In the genomic region with DNA sequence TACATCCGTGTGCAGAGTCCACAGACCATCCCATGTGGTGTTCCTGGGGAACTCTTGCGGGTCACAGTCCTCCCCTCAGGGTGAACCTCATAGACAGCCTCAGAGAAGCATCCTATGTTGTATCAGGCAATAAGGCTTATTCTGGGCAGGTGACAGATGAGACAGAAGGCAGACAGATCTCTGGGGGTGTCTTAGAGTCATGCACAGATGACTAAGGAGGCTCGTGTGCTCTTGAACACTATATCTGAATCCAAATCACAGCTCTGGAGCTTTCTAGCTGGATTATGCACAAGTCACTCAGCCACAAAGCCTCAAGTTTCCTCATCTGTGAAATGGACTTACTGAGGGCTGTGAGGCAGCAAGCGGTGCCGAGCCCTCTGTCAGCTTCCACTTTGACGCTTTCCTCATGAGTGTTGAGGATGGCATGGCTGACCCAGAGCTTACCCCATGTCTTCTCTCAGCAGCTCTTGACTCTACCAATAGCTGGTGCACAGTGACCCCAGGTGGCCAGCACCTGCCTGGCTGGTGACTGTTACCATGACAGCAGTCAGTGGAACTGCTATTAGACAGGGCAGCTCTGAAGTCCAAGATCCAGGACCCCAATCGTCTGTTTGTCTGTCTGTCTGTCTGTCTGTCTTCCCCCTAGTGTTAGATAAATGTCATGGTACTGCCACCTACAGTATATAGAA, we compare ENCODE assay signal across 8 mouse cellular contexts.
DNase-seq lines count a peak whose midpoint lies in the region; ATAC-seq and TF ChIP-seq lines count a peak whose summit lies in the region.

No protein-coding gene starts in this region.

- H3K36me3 ChIP-seq in hindbrain, embryonic 10.5 days, result no peaks in the 10 kb centered on the region
- H3K36me3 ChIP-seq in hindbrain, embryonic 14.5 days (replicated peaks; ENCODE audit: control insufficient read depth, insufficient read depth), result no peaks in the 10 kb centered on the region
- no peaks in the 10 kb centered on the region for H3K36me3 ChIP-seq in E14TG2a.4 (ENCODE audit: insufficient read depth, low read length)
- no peaks in the 10 kb centered on the region for H3K36me3 ChIP-seq in heart, embryonic 12.5 days

- peak; percentile 32 for DNase-seq in hindbrain, embryonic 10.5 days (ENCODE audit: low spot score)
- no peak for DNase-seq in hindbrain, embryonic 14.5 days (ENCODE audit: low spot score)
- DNase-seq in cerebellum, adult 9-10 months, result peak; percentile 70
- peak; percentile 76 for DNase-seq in kidney, postnatal 25 days
- no peak for DNase-seq in yolk sac, embryonic 10.5 days (ENCODE audit: low spot score)

- TF ChIP-seq POLR2A in olfactory bulb, adult 2 months (IDR thresholded peaks at IDR 0.05; ENCODE audit: insufficient read depth, low read depth, low read length), result no peak

- H3K4me1 ChIP-seq in hindbrain, embryonic 10.5 days (replicated peaks), result peaks cover 6% of the 10 kb centered on the region; the same call in 1 of the 2 replicates
- H3K4me1 ChIP-seq in hindbrain, embryonic 14.5 days (replicated peaks; ENCODE audit: control insufficient read depth, insufficient read depth, low read length), result no peaks in the 10 kb centered on the region
- peaks cover 13% of the 10 kb centered on the region for H3K4me1 ChIP-seq in E14TG2a.4 (replicated peaks; ENCODE audit: low read depth, low read length)
- H3K4me1 ChIP-seq in heart, embryonic 12.5 days (replicated peaks), result peaks cover 47% of the 10 kb centered on the region
- peaks cover 40% of the 10 kb centered on the region for H3K4me1 ChIP-seq in olfactory bulb, adult 2 months (ENCODE audit: control insufficient read depth, insufficient read depth, low read length)

- H3K9ac ChIP-seq in hindbrain, embryonic 14.5 days, result no peak overlapping the region
- no peak overlapping the region for H3K9ac ChIP-seq in heart, embryonic 12.5 days

- H3K9me3 ChIP-seq in hindbrain, embryonic 10.5 days, result 0 out of 2 replicates have a peak, but pooled peaks cover 4% of the 10 kb centered on the region
- no peaks in the 10 kb centered on the region for H3K9me3 ChIP-seq in hindbrain, embryonic 14.5 days (ENCODE audit: control insufficient read depth, low read length)
- H3K9me3 ChIP-seq in E14TG2a.4 (ENCODE audit: low read length), result peaks cover 3% of the 10 kb centered on the region; the same call in 1 of the 2 replicates
- no peaks in the 10 kb centered on the region for H3K9me3 ChIP-seq in heart, embryonic 12.5 days (replicated peaks)

- peak; percentile 34 for TF ChIP-seq CTCF in E14TG2a.4 (conservative IDR thresholded peaks at IDR 0.05; ENCODE audit: low read length)
- no peak for TF ChIP-seq CTCF in olfactory bulb, adult 2 months (IDR thresholded peaks at IDR 0.05; ENCODE audit: insufficient read depth, low read depth, low read length)

- no peak overlapping the region for H3K4me2 ChIP-seq in hindbrain, embryonic 14.5 days (replicated peaks)
- no peak overlapping the region for H3K4me2 ChIP-seq in heart, embryonic 12.5 days

- no peak overlapping the region for H3K4me3 ChIP-seq in hindbrain, embryonic 10.5 days
- H3K4me3 ChIP-seq in hindbrain, embryonic 14.5 days (replicated peaks; ENCODE audit: low read length), result no peak overlapping the region
- H3K4me3 ChIP-seq in E14TG2a.4 (replicated peaks; ENCODE audit: low read length), result no peak overlapping the region
- H3K4me3 ChIP-seq in heart, embryonic 12.5 days, result no peak overlapping the region
- H3K4me3 ChIP-seq in olfactory bulb, adult 2 months (ENCODE audit: insufficient read depth, low read depth, low read length), result no peak overlapping the region

- H3K27ac ChIP-seq in hindbrain, embryonic 10.5 days, result no peak overlapping the region
- no peak overlapping the region for H3K27ac ChIP-seq in hindbrain, embryonic 14.5 days
- H3K27ac ChIP-seq in heart, embryonic 12.5 days (ENCODE audit: poor library complexity, severe bottlenecking), result peak overlapping the region; percentile 17; the same call in 1 of the 2 replicates
- H3K27ac ChIP-seq in olfactory bulb, adult 2 months (ENCODE audit: insufficient read depth, low read depth, low read length), result 0 out of 2 replicates have a peak overlapping the region, but pooled peaks have one; percentile 2

- 81% methylated on average over 7 of the region's 7 CpGs for WGBS in hindbrain, embryonic 10.5 days
- WGBS in hindbrain, embryonic 14.5 days, result 77% methylated on average over 7 of the region's 7 CpGs
- 60% methylated on average over 7 of the region's 7 CpGs for WGBS in heart, embryonic 12.5 days
- 72% methylated on average over 7 of the region's 7 CpGs for WGBS in olfactory bulb, adult 2 months

- H3K27me3 ChIP-seq in hindbrain, embryonic 10.5 days (ENCODE audit: insufficient read depth, poor library complexity, severe bottlenecking), result no peaks in the 10 kb centered on the region
- no peaks in the 10 kb centered on the region for H3K27me3 ChIP-seq in hindbrain, embryonic 14.5 days (ENCODE audit: control insufficient read depth, insufficient read depth, low read length)
- no peaks in the 10 kb centered on the region for H3K27me3 ChIP-seq in E14TG2a.4 (ENCODE audit: insufficient read depth, low read length)
- no peaks in the 10 kb centered on the region for H3K27me3 ChIP-seq in heart, embryonic 12.5 days (replicated peaks)

- no peak for ATAC-seq in hindbrain, embryonic 14.5 days (ENCODE audit: low FRiP score)
- peak; percentile 58 for ATAC-seq in heart, embryonic 12.5 days (ENCODE audit: insufficient number of reproducible peaks, low FRiP score)

Comparison
In these comparisons a context has a peak if more than half of its experiments do, and no peak if none do; other contexts are left out.
1. DNase-seq: peak in hindbrain, embryonic 10.5 days (single experiment), cerebellum, adult 9-10 months (single experiment) and kidney, postnatal 25 days (2 of 2); none in hindbrain, embryonic 14.5 days (single experiment) and yolk sac, embryonic 10.5 days (single experiment).
2. H3K27ac ChIP-seq: peak in heart, embryonic 12.5 days (single experiment) and olfactory bulb, adult 2 months (single experiment); none in hindbrain, embryonic 10.5 days (single experiment) and hindbrain, embryonic 14.5 days (single experiment).